Mouse (Mus musculus) intestine, embryonic 16.5 days (tissue): Measurements from ENCODE around the gene Tcf19. TPM values are rescaled to one million over a fixed set of nuclear protein-coding genes. Genes with fewer than 3 reads are reported as not detected.
A peak's percentile ranks its signal among the peaks of the same experiment; 100 is the strongest.

Source experiments
- ATAC-seq: fragments of 200-750 bp; cut with Nextera tagmentation; 2 replicates; pipeline ENCODE4 v1.8.0; 2017; ENCODE audit warnings: moderate TSS enrichment, moderate library complexity
- H3K27ac ChIP-seq: fragments of 300-500 bp; sonication (generic); 2 replicates; pipeline ENCODE4 v1.5.1; 2014; ENCODE audit warnings: mild to moderate bottlenecking, low read length
- H3K27me3 ChIP-seq: fragments of 300-500 bp; sonication (generic); replicated peaks from 2 replicates; pipeline ENCODE4 v1.6.1; 2014; ENCODE audit warnings: low read length, control low read depth, mixed read lengths; ENCODE audit not compliant: control insufficient read depth, insufficient read depth
- H3K36me3 ChIP-seq: fragments of 300-500 bp; sonication (generic); 2 replicates; pipeline ENCODE4 v1.6.1; 2014; ENCODE audit warnings: low read length, control low read depth; ENCODE audit not compliant: control insufficient read depth, insufficient read depth
- H3K4me1 ChIP-seq: fragments of 300-500 bp; sonication (generic); 2 replicates; pipeline ENCODE4 v1.6.1; 2014; ENCODE audit warnings: low read length, control low read depth, mixed read lengths; ENCODE audit not compliant: control insufficient read depth, insufficient read depth
- H3K4me2 ChIP-seq: fragments of 300-500 bp; sonication (generic); 2 replicates; pipeline ENCODE4 v1.6.1; 2014; ENCODE audit warnings: low read depth, low read length, control low read depth
- H3K4me3 ChIP-seq: fragments of 300-500 bp; sonication (generic); 2 replicates; pipeline ENCODE4 v1.5.1; 2014; ENCODE audit warnings: mild to moderate bottlenecking, low read length
- H3K9ac ChIP-seq: fragments of 300-500 bp; sonication (generic); 2 replicates; pipeline ENCODE4 v1.6.1; 2014; ENCODE audit warnings: low read depth, low read length
- H3K9me3 ChIP-seq: fragments of 300-500 bp; sonication (generic); 2 replicates; pipeline ENCODE4 v1.6.1; 2016; ENCODE audit warnings: low read length, control low read depth; ENCODE audit not compliant: control insufficient read depth
- WGBS: fragments of 180-500 bp; shearing (Covaris S2); extraction: QIAGEN DNeasy Blood & Tissue Kit; methylation state at CpG from one replicate; pipeline ENCODE4 v1.1.7; 2014; 5-methylcytosine and 5-hydroxymethylcytosine counted together
- polyA plus RNA-seq: library from polyadenylated mRNA; unstranded; fragments of >200 nt; fragmentation: Nextera tagmentation; extraction: Ambion mirVana; gene quantifications from 2 replicates; pipeline ENCODE4 v1.2.1, GENCODE M21; 2015

The Tcf19 gene
- polyA plus RNA-seq, 1 experiment from 2014 or later: 68.3 TPM

GRCm38 (mm10) chr17:35503849-35504248 is 12.8 kb downstream of the Tcf19 start:
- peaks cover 3% of the 10 kb centered on the region; the same call in 1 of the 2 replicates for H3K27me3 ChIP-seq
- no peak overlapping the region for H3K4me2 ChIP-seq
- ATAC-seq: no peak
- no peak overlapping the region for H3K9ac ChIP-seq
- H3K27ac ChIP-seq: no peak overlapping the region
- WGBS: 37% methylated on average over 5 of the region's 5 CpGs
- H3K4me3 ChIP-seq: no peak overlapping the region
- H3K9me3 ChIP-seq: no peaks in the 10 kb centered on the region
- H3K4me1 ChIP-seq: no peaks in the 10 kb centered on the region; the same call in 1 of the 2 replicates
- H3K36me3 ChIP-seq: no peaks in the 10 kb centered on the region

GRCm38 (mm10) chr17:35502762-35503161 is 13.9 kb downstream of the Tcf19 start:
- Histone ChIP-seq H3K27me3 (peaks cover 3% of the 10 kb centered on the region; the same call in 1 of the 2 replicates), H3K27ac (no peak overlapping the region), H3K4me3 (no peak overlapping the region), H3K4me1 (no peaks in the 10 kb centered on the region; the same call in 1 of the 2 replicates), H3K9ac (no peak overlapping the region), H3K9me3 (no peaks in the 10 kb centered on the region), H3K36me3 (no peaks in the 10 kb centered on the region), H3K4me2 (no peak overlapping the region)
- 53% methylated on average over 5 of the region's 5 CpGs for WGBS
- no peak for ATAC-seq

- Histone ChIP-seq H3K4me1 (no peaks in the 10 kb centered on the region; the same call in 1 of the 2 replicates), H3K36me3 (no peaks in the 10 kb centered on the region), H3K27ac (no peak overlapping the region), H3K9ac (no peak overlapping the region), H3K27me3 (peaks cover 3% of the 10 kb centered on the region; the same call in 1 of the 2 replicates), H3K4me2 (no peak overlapping the region), H3K4me3 (no peak overlapping the region), H3K9me3 (no peaks in the 10 kb centered on the region)
- no peak for ATAC-seq
- WGBS: 25% methylated on average over 6 of the region's 6 CpGs
Observed at GRCm38 (mm10) chr17:35502226-35502625, 14.4 kb downstream of the Tcf19 start.

- 97% methylated on average over 7 of the region's 7 CpGs for WGBS
- Histone ChIP-seq H3K36me3 (no peaks in the 10 kb centered on the region), H3K4me3 (no peak overlapping the region), H3K9ac (no peak overlapping the region), H3K27ac (no peak overlapping the region), H3K4me1 (no peaks in the 10 kb centered on the region), H3K27me3 (no peaks in the 10 kb centered on the region), H3K4me2 (no peak overlapping the region), H3K9me3 (no peaks in the 10 kb centered on the region)
- no peak for ATAC-seq
Observed at GRCm38 (mm10) chr17:35497124-35497523, 19.5 kb downstream of the Tcf19 start.

DNA sequence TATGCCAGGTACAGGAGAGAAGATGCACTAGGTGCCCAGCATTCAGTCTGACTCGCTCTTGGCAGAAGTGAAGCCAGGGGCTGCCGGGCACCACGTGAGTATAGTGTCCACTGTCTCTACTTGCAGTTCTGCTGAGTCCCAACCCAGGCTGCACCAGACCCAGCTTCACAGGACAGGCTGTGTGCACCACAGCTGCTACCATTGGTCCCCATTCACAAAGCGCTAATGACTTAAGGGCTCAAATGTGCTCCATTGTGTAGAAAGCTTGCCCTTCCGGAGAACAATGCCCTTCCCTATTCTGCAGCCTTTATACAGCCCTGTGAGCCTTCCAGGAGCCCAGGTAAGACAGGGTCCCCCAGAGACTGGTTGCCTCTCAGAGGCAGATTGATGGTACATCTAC is 26.3 kb downstream of the Tcf19 start:
- Histone ChIP-seq H3K27me3 (no peaks in the 10 kb centered on the region), H3K4me1 (no peaks in the 10 kb centered on the region), H3K4me3 (no peak overlapping the region), H3K36me3 (no peaks in the 10 kb centered on the region), H3K9me3 (no peaks in the 10 kb centered on the region), H3K9ac (no peak overlapping the region), H3K27ac (no peak overlapping the region), H3K4me2 (no peak overlapping the region)
- no peak for ATAC-seq
- 79% methylated on average over 5 of the region's 5 CpGs for WGBS

DNA sequence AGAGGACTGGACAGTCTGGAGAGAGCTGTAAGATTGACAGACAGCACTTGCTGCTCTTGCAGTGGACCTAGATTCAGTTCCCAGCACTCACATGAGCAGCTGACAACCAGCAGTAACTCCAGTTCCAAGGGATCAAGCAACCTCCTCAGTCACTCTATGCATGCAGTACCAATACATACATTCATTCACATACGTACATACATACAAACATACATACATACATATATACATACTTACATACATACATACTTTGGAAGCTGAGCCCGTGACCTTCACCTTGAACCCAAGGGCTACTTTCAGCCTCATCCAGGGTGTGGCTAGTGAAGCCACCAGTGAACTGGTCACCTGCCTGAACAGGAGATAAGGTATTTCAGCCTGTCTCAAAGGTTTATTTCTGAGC is 28.6 kb downstream of the Tcf19 start:
- Histone ChIP-seq H3K4me2 (no peak overlapping the region), H3K27ac (no peak overlapping the region), H3K9ac (no peak overlapping the region), H3K9me3 (no peaks in the 10 kb centered on the region), H3K27me3 (no peaks in the 10 kb centered on the region), H3K4me1 (no peaks in the 10 kb centered on the region), H3K4me3 (no peak overlapping the region), H3K36me3 (no peaks in the 10 kb centered on the region)
- WGBS: 97% methylated on average over 2 of the region's 2 CpGs
- no peak for ATAC-seq

DNA sequence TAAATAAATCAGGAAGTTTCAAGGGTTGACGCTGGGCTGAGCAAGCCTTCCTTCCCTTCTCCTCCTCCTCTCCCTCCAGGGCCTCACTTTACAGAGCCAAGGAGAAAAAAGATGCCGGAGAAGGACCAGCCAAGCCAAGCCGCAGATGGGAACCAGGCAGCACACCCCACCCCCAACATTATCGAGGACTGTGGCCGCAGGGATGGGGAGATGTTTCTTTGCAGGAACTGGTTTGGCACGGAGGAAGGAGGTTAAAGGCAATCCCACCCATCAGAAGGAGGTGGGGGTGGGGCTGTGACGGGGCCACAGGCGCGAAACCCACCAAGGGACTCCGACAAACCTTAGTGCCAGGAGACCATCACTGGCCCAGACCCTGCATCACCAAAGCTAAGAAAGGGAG is 29.9 kb downstream of the Tcf19 start:
- WGBS: 49% methylated on average over 10 of the region's 10 CpGs
- H3K9me3 ChIP-seq: no peaks in the 10 kb centered on the region
- H3K9ac ChIP-seq: no peak overlapping the region
- no peaks in the 10 kb centered on the region for H3K36me3 ChIP-seq
- no peaks in the 10 kb centered on the region for H3K27me3 ChIP-seq
- no peak overlapping the region for H3K27ac ChIP-seq
- H3K4me2 ChIP-seq: no peak overlapping the region
- no peak overlapping the region for H3K4me3 ChIP-seq
- no peaks in the 10 kb centered on the region for H3K4me1 ChIP-seq
- no peak for ATAC-seq

DNA sequence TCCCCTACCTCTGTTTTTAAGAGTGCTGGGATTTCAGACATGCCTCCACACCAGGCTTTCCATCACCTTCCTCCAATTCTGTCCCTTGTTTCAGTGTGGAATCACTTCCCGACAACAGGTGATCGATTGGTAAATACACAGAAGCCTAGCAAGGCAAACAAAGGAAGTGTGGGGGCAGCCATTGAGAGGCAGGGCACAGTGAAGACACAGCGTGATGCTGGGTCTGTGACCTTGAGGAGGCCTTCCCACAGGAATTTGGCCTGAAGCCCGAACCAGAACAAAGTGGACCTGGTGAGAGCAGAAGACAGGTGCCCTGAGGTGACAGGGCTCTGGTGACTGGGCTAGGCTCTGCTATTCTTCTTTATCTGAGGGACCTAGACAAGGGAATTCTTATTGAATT is 30.9 kb downstream of the Tcf19 start:
- Histone ChIP-seq H3K9ac (no peak overlapping the region), H3K27me3 (no peaks in the 10 kb centered on the region), H3K27ac (no peak overlapping the region), H3K4me3 (no peak overlapping the region), H3K36me3 (no peaks in the 10 kb centered on the region), H3K9me3 (no peaks in the 10 kb centered on the region), H3K4me2 (no peak overlapping the region), H3K4me1 (no peaks in the 10 kb centered on the region)
- WGBS: 26% methylated on average over 4 of the region's 4 CpGs
- no peak for ATAC-seq

DNA sequence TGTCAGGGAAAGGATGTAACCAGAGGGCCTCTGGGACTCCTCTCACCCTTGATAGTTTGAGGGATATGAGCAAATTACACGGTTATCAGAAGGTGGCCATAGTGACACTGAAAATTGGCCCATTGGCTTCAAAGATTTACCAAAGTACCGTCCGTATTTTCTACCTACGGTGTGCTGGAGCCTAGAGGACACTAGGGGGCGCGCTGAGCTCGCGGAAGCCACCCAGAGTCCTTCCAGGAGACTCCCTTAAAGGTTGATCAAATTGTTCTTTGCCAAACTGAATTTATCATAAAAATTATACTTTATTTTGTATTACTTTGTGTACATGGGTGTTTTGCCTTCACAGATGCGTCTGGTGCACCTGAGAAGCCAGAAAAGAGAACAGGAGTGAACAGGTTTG is 32.6 kb downstream of the Tcf19 start:
- Histone ChIP-seq H3K4me2 (no peak overlapping the region), H3K9me3 (no peaks in the 10 kb centered on the region), H3K27ac (no peak overlapping the region), H3K36me3 (no peaks in the 10 kb centered on the region), H3K4me1 (no peaks in the 10 kb centered on the region), H3K27me3 (no peaks in the 10 kb centered on the region), H3K9ac (no peak overlapping the region), H3K4me3 (no peak overlapping the region)
- 2% methylated on average over 9 of the region's 9 CpGs for WGBS
- 0 out of 2 replicates have a peak, but pooled peaks have one; percentile 42 for ATAC-seq
